Mouse (Mus musculus) neural tube, embryonic 15.5 days (tissue): Measurements from ENCODE around the gene Bcdin3d. TPM values are rescaled to one million over a fixed set of nuclear protein-coding genes. Genes with fewer than 3 reads are reported as not detected.

Source experiments
- ATAC-seq: fragments of 200-750 bp; cut with Nextera tagmentation; 2 replicates; pipeline ENCODE4 v1.8.0; 2017; ENCODE audit warnings: mild to moderate bottlenecking, moderate TSS enrichment, moderate library complexity; ENCODE audit not compliant: low FRiP score
- H3K27ac ChIP-seq: fragments of 300-500 bp; sonication (generic); replicated peaks from 2 replicates; pipeline ENCODE4 v1.5.1; 2015; ENCODE audit warnings: mild to moderate bottlenecking, inconsistent platforms
- H3K27me3 ChIP-seq: fragments of 300-500 bp; sonication (generic); replicated peaks from 2 replicates; pipeline ENCODE4 v1.6.1; 2015; ENCODE audit warnings: inconsistent platforms
- H3K36me3 ChIP-seq: fragments of 300-500 bp; sonication (generic); 2 replicates; pipeline ENCODE4 v1.6.1; 2015; ENCODE audit warnings: inconsistent platforms
- H3K4me1 ChIP-seq: fragments of 300-500 bp; sonication (generic); 2 replicates; pipeline ENCODE4 v1.6.1; 2015; ENCODE audit warnings: inconsistent platforms
- H3K4me2 ChIP-seq: fragments of 300-500 bp; sonication (generic); 2 replicates; pipeline ENCODE4 v1.6.1; 2015; ENCODE audit warnings: inconsistent platforms, mild to moderate bottlenecking, moderate library complexity
- H3K4me3 ChIP-seq: fragments of 300-500 bp; sonication (generic); replicated peaks from 2 replicates; pipeline ENCODE4 v1.5.1; 2015; ENCODE audit warnings: mild to moderate bottlenecking, inconsistent platforms
- H3K9ac ChIP-seq: fragments of 300-500 bp; sonication (generic); replicated peaks from 2 replicates; pipeline ENCODE4 v1.6.1; 2015; ENCODE audit warnings: mild to moderate bottlenecking, inconsistent platforms
- H3K9me3 ChIP-seq: fragments of 300-500 bp; sonication (generic); replicated peaks from 2 replicates; pipeline ENCODE4 v1.6.1; 2016; ENCODE audit warnings: inconsistent platforms
- whole genome bisulfite sequencing: fragments of 180-500 bp; shearing (Covaris S2); methylation state at CpG from one replicate; pipeline ENCODE4 v1.1.7; 2015; ENCODE audit warnings: mixed read lengths; 5-methylcytosine and 5-hydroxymethylcytosine counted together
- polyA plus RNA-seq: library from polyadenylated mRNA; unstranded; fragments of >200 nt; fragmentation: Nextera tagmentation; extraction: Ambion mirVana; gene quantifications from 2 replicates; pipeline ENCODE4 v1.2.1, GENCODE M21; 2015

Bcdin3d gene
- polyA plus RNA-seq, 1 experiment from 2014 or later, result 17.0 TPM

- H3K9me3 ChIP-seq, result no peaks in the 10 kb centered on the region
- peaks cover 16% of the 10 kb centered on the region for H3K4me1 ChIP-seq
- H3K4me2 ChIP-seq, result peak overlapping the region; percentile 46
- H3K27ac ChIP-seq, result peak overlapping the region; percentile 60
- H3K27me3 ChIP-seq, result no peaks in the 10 kb centered on the region
- ATAC-seq, result no peak
- no peak overlapping the region for H3K4me3 ChIP-seq
- peaks cover 22% of the 10 kb centered on the region for H3K36me3 ChIP-seq
- 29% methylated on average over 5 of the region's 5 CpGs for WGBS
- no peak overlapping the region for H3K9ac ChIP-seq
Observed at GRCm38 (mm10) chr15:99420101-99420500, 54.4 kb downstream of the Bcdin3d start.

Other genes starting within 250 kb of the Bcdin3d start
- gene Kcnh3, start 249.9 kb downstream of the Bcdin3d start, polyA plus RNA-seq, result 0.46 and 1.6 TPM in 2 replicates
- 185 and 190 TPM in 2 replicates for gene Mcrs1, start 222.8 kb downstream of the Bcdin3d start, polyA plus RNA-seq
- gene Prpf40b, start 179.6 kb downstream of the Bcdin3d start, polyA plus RNA-seq, result 95.7 and 111 TPM in 2 replicates
- gene Fam186b, start 178.8 kb downstream of the Bcdin3d start, polyA plus RNA-seq, result 0.73 and 0.97 TPM in 2 replicates
- gene Fmnl3, start 104.2 kb downstream of the Bcdin3d start, polyA plus RNA-seq, result 7.9 and 11.9 TPM in 2 replicates
- 289 and 350 TPM in 2 replicates for gene Tmbim6, start 81.8 kb downstream of the Bcdin3d start, polyA plus RNA-seq
- gene Nckap5l, start 17.0 kb downstream of the Bcdin3d start, polyA plus RNA-seq, result 12.4 and 13.0 TPM in 2 replicates
- gene Faim2, start 53.4 kb upstream of the Bcdin3d start, polyA plus RNA-seq, result 50.7 and 57.5 TPM in 2 replicates
- gene Aqp2, start 104.3 kb upstream of the Bcdin3d start, polyA plus RNA-seq, result not detected in 2 replicates
- gene Aqp5, start 116.1 kb upstream of the Bcdin3d start, polyA plus RNA-seq, result 1.00 and 3.7 TPM in 2 replicates
- gene Aqp6, start 126.7 kb upstream of the Bcdin3d start, polyA plus RNA-seq, result 0.64 and 0.72 TPM in 2 replicates
- 59.4 and 84.9 TPM in 2 replicates for gene Racgap1, start 176.9 kb upstream of the Bcdin3d start, polyA plus RNA-seq
- gene Asic1, start 195.6 kb upstream of the Bcdin3d start, polyA plus RNA-seq, result 59.3 and 68.9 TPM in 2 replicates
- gene Smarcd1, start 227.4 kb upstream of the Bcdin3d start, polyA plus RNA-seq, result 80.2 and 91.5 TPM in 2 replicates
- not detected in 2 replicates for gene Gm17349, start 230.8 kb upstream of the Bcdin3d start, polyA plus RNA-seq
- 4.5 and 5.2 TPM in 2 replicates for gene Gpd1, start 242.8 kb upstream of the Bcdin3d start, polyA plus RNA-seq